Mouse (Mus musculus): ENCODE results near the gene Cdk11b. TPM values are rescaled to one million over a fixed set of nuclear protein-coding genes. Genes with fewer than 3 reads are reported as not detected.
A peak's percentile ranks its signal among the peaks of the same experiment; 100 is the strongest.
"Not testable (repeated sequence)": the region's sequence is repeated elsewhere in the genome, so short reads cannot be mapped to it uniquely, and the experiment has no call there.

Cdk11b gene
- total and polyA plus RNA-seq, 3 experiments = 56.6 to 249 (median 113) TPM

DNA sequence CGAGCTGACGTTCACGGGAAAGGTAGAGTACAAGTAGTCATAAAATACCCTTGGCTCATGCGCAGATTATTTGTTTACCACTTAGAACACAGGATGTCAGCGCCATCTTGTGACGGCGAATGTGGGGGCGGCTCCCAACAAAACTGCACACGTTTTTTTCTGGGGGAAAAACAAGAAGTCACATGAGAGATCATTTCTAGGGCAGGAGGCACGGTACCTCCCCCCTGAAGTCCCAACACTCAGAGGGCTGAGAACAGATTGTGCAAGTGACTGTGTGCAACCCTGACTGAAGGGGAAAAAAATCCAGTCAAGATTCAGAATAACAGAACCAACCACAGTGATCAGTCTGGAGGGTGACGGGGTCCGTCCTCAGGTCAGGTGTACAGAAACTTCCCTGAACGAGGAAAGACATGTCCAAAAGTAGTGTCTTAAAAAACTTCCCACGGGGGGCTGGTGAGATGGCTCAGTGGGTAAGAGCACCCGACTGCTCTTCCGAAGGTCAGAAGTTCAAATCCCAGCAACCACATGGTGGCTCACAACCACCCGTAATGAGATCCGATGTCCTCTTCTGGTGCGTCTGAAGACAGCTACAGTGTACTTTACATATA is 59.1 kb downstream of the Cdk11b start:
- DNase-seq (ENCODE audit: low read depth, low spot score) = peak; percentile 89
- not testable (repeated sequence) for H3K9me3 ChIP-seq (replicated peaks; ENCODE audit: insufficient read depth, low read length); H3K4me1 ChIP-seq (ENCODE audit: control insufficient read depth in 1 of 2, insufficient read depth in 2 of 2, low read length in 2 of 2); H3K36me3 ChIP-seq (ENCODE audit: control insufficient read depth in 1 of 2, insufficient read depth in 2 of 2, low read length in 2 of 2); H3K27me3 ChIP-seq (ENCODE audit: control insufficient read depth in 1 of 2, insufficient read depth in 2 of 2, low read length in 2 of 2); H3K79me2 ChIP-seq (ENCODE audit: control insufficient read depth, insufficient read depth, low read length, poor library complexity)
- Histone ChIP-seq H3K9ac (ENCODE audit: control insufficient read depth, low read depth, low read length, poor library complexity, severe bottlenecking) (peak overlapping the region; percentile 78), H3K4me3 (ENCODE audit: control insufficient read depth in 1 of 2, insufficient read depth in 1 of 2, low read depth in 2 of 2, low read length in 2 of 2) (peak overlapping the region; percentile 50 to 76), H3K27ac (ENCODE audit: control insufficient read depth, low read depth, low read length) (peak overlapping the region; percentile 62)
- peak; percentile 77 for TF ChIP-seq USF1 (IDR thresholded peaks at IDR 0.05; ENCODE audit: low read depth, low read length)
- TF ChIP-seq ZNF384 (IDR thresholded peaks at IDR 0.05; ENCODE audit: low read depth, low read length) = peak; percentile 56; the same call in 1 of the 2 replicates
- TF ChIP-seq MXI1 (IDR thresholded peaks at IDR 0.05; ENCODE audit: low read depth, low read length) = peak; percentile 90
- peak; percentile 67 for TF ChIP-seq HCFC1 (IDR thresholded peaks at IDR 0.05; ENCODE audit: low read depth, low read length)
- TF ChIP-seq MYC (IDR thresholded peaks at IDR 0.05; ENCODE audit: low read depth, low read length) = peak; percentile 47; the same call in 1 of the 2 replicates
- peak; percentile 77; the same call in 1 of the 2 replicates for TF ChIP-seq BHLHE40 (IDR thresholded peaks at IDR 0.05; ENCODE audit: borderline replicate concordance, low read depth, low read length)
- TF ChIP-seq ETS1 (IDR thresholded peaks at IDR 0.05; ENCODE audit: low read depth, low read length) = peak; percentile 73; the same call in 1 of the 2 replicates
- peak; percentile 79 for TF ChIP-seq SIN3A (IDR thresholded peaks at IDR 0.05; ENCODE audit: low read length)
- peak; percentile 79 for TF ChIP-seq MAX (IDR thresholded peaks at IDR 0.05; ENCODE audit: low read length)
- peak; percentile 78 for TF ChIP-seq TBP (IDR thresholded peaks at IDR 0.05; ENCODE audit: low read depth, low read length)
- peak; percentile 23; the same call in 1 of the 2 replicates for TF ChIP-seq NRF1 (IDR thresholded peaks at IDR 0.05; ENCODE audit: insufficient read depth, low read depth, low read length, poor library complexity, severe bottlenecking)

DNA sequence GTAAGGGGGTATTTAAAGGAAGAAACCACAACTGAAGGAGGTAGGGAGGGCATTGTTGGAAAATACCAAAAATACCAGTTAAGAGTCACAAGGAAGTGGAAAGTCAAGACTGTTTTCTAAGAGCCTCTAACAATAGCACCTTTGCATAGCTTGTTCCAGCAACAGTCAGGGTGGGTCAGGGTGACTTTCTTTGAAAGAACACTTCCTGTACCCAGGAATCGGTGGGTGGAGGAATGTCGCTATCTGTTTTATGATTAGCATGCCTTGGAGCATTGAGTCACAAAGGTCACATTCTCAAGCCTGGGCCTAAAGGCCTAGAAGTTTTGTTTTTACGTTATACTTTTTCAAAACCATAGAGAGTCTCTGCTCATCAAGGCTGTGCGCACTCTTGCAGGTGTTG is 63.1 kb downstream of the Cdk11b start:
- H3K27me3 ChIP-seq (ENCODE audit: control insufficient read depth in 1 of 2, insufficient read depth in 2 of 2, low read length in 2 of 2) = not testable (repeated sequence)

DNA sequence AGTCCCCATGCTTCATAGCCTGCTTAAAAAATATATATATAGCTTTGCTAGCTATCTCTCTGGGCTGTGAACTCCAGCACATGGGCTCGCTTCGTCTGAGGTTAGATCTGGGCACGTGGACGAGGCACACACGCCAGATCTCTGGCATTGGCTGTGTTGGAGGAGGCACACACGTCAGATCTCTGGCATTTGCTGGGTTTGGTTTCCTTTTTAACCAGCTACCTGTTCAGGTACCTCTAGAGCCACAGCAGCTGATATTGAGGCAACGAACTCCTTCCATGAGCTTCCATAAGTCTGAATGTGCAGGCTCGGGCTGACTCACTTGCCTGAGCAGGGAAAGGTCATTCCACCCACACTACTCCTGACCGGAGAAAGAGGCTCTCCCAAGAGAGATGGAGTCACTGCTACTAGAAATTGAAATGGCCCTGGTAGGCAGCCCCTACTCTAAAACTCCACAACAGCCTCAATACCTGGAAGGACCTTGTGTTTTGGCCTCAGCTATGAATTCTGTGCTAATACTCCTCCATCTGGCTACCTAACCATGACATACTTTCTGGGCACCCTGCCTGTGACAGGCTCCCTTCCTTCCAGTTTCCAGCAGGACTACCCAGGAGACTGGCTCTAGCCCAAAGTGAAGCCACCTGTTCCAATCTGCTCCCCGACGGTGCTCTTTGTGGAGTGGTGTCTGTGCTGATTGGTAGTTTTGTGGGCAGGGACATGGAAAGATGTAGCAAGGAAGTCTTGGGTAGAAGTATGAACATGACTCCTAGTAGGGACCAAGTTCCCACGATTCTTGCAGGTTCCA is 66.1 kb downstream of the Cdk11b start:
- Histone ChIP-seq H3K9ac (ENCODE audit: control insufficient read depth, low read depth, low read length, poor library complexity, severe bottlenecking) (no peak overlapping the region), H3K36me3 (ENCODE audit: control insufficient read depth in 1 of 2, insufficient read depth in 2 of 2, low read length in 2 of 2) (peaks cover 0 to 2% of the 10 kb centered on the region in 2 experiments; a peak in 1 of 4 replicates), H3K4me1 (ENCODE audit: control insufficient read depth in 1 of 2, insufficient read depth in 2 of 2, low read length in 2 of 2) (peaks cover 0 to 9% of the 10 kb centered on the region in 2 experiments; a peak in 1 of 4 replicates), H3K79me2 (ENCODE audit: control insufficient read depth, insufficient read depth, low read length, poor library complexity) (no peaks in the 10 kb centered on the region; the same call in 1 of the 2 replicates), H3K27ac (ENCODE audit: control insufficient read depth, low read depth, low read length) (no peak overlapping the region), H3K9me3 (replicated peaks; ENCODE audit: insufficient read depth, low read length) (no peaks in the 10 kb centered on the region), H3K27me3 (ENCODE audit: control insufficient read depth in 1 of 2, insufficient read depth in 2 of 2, low read length in 2 of 2) (peaks cover 0 to 7% of the 10 kb centered on the region in 2 experiments; a peak in 2 of 4 replicates), H3K4me3 (ENCODE audit: control insufficient read depth in 1 of 2, insufficient read depth in 1 of 2, low read depth in 2 of 2, low read length in 2 of 2) (no peak overlapping the region)
- no peak for DNase-seq (ENCODE audit: low read depth, low spot score)
- TF ChIP-seq TCF12 (IDR thresholded peaks at IDR 0.05; ENCODE audit: low read depth, low read length) (no peak), ETS1 (IDR thresholded peaks at IDR 0.05; ENCODE audit: low read depth, low read length) (no peak), MYC (IDR thresholded peaks at IDR 0.05; ENCODE audit: low read depth, low read length) (no peak), ELF1 (IDR thresholded peaks at IDR 0.05; ENCODE audit: low read depth, low read length) (no peak), POLR2AphosphoS5 (IDR thresholded peaks at IDR 0.05; ENCODE audit: borderline replicate concordance, low read depth, low read length) (no peak)

More for the DNA sequence above, 63.1 kb downstream of the Cdk11b start:
- not testable (repeated sequence) for H3K9me3 ChIP-seq (replicated peaks; ENCODE audit: insufficient read depth, low read length); H3K79me2 ChIP-seq (ENCODE audit: control insufficient read depth, insufficient read depth, low read length, poor library complexity); H3K27ac ChIP-seq (ENCODE audit: control insufficient read depth, low read depth, low read length); H3K4me3 ChIP-seq (ENCODE audit: control insufficient read depth in 1 of 2, insufficient read depth in 1 of 2, low read depth in 2 of 2, low read length in 2 of 2); H3K9ac ChIP-seq (ENCODE audit: control insufficient read depth, low read depth, low read length, poor library complexity, severe bottlenecking); H3K4me1 ChIP-seq (ENCODE audit: control insufficient read depth in 1 of 2, insufficient read depth in 2 of 2, low read length in 2 of 2); H3K36me3 ChIP-seq (ENCODE audit: control insufficient read depth in 1 of 2, insufficient read depth in 2 of 2, low read length in 2 of 2); DNase-seq (ENCODE audit: low read depth, low spot score)
